Mouse (Mus musculus): ENCODE measurements around the gene 2310034G01Rik. TPM values are rescaled to one million over a fixed set of nuclear protein-coding genes. Genes with fewer than 3 reads are reported as not detected.

2310034G01Rik gene
- polyA plus RNA-seq, 1 experiment, result 2.1 TPM

DNA sequence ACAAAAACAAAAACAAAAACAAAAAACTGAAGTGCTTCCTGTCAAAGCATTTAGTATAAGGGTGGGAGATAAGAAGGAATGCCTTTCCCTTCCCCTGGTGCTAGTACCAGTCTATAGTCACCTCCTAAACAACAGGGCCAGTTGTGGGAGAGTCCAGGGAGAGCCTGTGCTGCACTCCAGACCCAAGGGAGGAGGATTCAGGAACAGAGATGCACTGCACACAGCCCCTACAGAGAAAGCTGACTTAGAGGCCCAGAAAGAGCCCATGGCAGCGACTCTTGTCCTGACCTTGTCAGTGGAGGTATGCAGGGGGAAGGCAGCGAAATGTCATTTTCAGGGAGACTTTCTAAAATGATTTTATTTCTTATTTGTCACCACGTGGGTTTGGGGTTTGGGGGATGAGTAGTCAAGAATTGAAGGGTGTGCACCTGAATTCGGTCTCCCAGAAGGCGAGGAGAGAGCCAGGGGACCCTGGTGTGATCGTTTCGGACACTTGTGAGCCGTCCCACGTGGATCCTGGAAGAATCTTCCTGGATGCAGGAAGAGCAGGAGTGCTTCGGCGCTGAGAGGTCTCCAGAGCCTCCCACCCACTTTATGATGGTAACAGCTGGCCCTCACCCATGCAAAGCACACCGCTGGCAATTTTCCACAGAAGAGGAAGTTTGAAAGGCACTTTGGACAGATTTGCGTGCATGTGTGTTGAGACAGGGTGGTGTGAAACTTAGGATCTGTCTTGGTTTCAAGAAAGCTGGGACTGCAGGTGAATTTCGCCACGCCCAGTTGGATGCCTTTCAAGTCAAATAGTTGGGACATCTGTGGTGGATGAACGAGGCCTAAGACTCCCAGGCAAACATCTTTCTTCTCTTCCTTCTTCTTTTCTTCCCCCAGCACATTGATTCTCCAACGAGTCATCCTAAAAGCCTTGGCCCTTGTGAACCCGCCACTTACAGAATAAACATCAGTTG, 46.6 kb downstream of the 2310034G01Rik start:
- no peak for DNase-seq (ENCODE audit: extremely low spot score in 1 of 2, low spot score in 1 of 2)

DNA sequence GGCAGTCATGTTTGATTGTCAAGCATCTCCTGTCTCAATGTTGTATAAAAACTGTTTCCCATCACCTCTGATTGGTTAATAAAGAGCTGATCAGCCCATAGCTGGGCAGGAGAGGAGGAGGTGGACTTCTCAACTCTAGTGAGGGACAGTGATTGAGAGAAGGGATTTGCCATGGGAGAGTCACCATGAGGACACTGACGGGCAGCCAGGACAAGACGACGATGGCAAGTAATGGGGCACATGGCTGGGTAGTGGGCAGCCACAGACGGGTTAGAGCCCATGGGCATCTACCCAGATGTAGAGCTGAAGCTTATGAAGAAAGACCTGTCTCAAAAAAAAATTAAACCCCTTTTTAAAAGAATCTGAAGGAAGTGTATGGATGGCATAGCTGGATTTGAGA, 47.6 kb downstream of the 2310034G01Rik start:
- no peak for DNase-seq (ENCODE audit: extremely low spot score in 1 of 2, low spot score in 1 of 2)

DNA sequence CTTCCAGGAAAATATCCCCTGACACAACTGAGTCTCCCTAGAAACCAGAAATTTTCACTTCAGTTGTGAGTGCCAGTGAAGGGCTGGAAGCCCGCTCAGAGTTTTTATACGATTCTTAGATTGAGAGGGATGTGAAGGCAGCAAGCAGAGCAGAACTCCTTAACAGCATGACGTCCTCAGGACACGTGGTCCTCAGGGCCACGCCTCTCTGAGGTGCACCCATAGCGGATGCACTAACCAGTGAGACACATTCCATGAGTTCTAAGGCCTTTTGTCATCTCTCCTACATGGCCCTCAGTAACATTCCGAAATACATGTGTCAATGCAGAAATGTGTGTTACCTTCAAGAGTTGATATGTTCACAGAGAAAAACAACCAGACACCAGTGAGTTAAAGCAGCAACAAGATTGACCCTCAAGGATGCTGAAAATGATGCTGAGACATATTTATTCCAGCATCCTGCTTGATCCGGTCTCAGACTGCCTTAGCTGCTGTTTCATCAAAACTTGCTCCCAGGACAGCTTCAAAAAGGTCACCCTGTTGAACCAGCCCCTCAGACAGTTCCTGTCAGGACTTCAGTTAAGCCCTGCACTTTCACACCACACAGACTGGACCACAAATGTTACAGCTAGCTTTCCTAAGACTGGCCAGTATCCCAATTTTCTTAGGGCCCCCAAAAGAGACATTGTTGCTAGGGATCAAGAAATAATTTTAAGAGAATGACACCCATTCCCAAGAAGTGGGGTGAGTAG, 49.6 kb downstream of the 2310034G01Rik start:
- no peak for DNase-seq (ENCODE audit: extremely low spot score in 1 of 2, low spot score in 1 of 2)

Other genes starting within 250 kb of the 2310034G01Rik start
- gene Elovl3, start 218.4 kb downstream of the 2310034G01Rik start, polyA plus RNA-seq (2012; rRNA removed), result not detected in 2 replicates
- gene Pitx3, start 202.0 kb downstream of the 2310034G01Rik start, polyA plus RNA-seq (2012; rRNA removed), result 0.16 and 0.21 TPM in 2 replicates
- 67.0 and 69.7 TPM in 2 replicates for gene Gbf1, start 197.8 kb downstream of the 2310034G01Rik start, polyA plus RNA-seq (2012; rRNA removed)
- 2.9 and 3.1 TPM in 2 replicates for gene Nfkb2, start 46.0 kb downstream of the 2310034G01Rik start, polyA plus RNA-seq (2012; rRNA removed)
- gene Psd, start 23.1 kb downstream of the 2310034G01Rik start, polyA plus RNA-seq (2012; rRNA removed), result 653 and 659 TPM in 2 replicates
- 33.2 and 36.5 TPM in 2 replicates for gene Fbxl15, start 22.1 kb downstream of the 2310034G01Rik start, polyA plus RNA-seq (2012; rRNA removed)
- gene Cuedc2, start 11.6 kb downstream of the 2310034G01Rik start, polyA plus RNA-seq (2012; rRNA removed), result 226 and 229 TPM in 2 replicates
- 30.4 and 39.6 TPM in 2 replicates for gene Mfsd13a, start 9.2 kb downstream of the 2310034G01Rik start, polyA plus RNA-seq (2012; rRNA removed)
- 173 and 175 TPM in 2 replicates for gene Actr1a, start 45.4 kb upstream of the 2310034G01Rik start, polyA plus RNA-seq (2012; rRNA removed)
- gene Sufu, start 46.6 kb upstream of the 2310034G01Rik start, polyA plus RNA-seq (2012; rRNA removed), result 10.5 and 12.4 TPM in 2 replicates
- gene Trim8, start 151.4 kb upstream of the 2310034G01Rik start, polyA plus RNA-seq (2012; rRNA removed), result 58.6 and 60.6 TPM in 2 replicates
- gene Arl3, start 222.9 kb upstream of the 2310034G01Rik start, polyA plus RNA-seq (2012; rRNA removed), result 249 and 253 TPM in 2 replicates
- gene Sfxn2, start 223.1 kb upstream of the 2310034G01Rik start, polyA plus RNA-seq (2012; rRNA removed), result 6.0 and 7.5 TPM in 2 replicates
- gene Wbp1l, start 248.8 kb upstream of the 2310034G01Rik start, polyA plus RNA-seq (2012; rRNA removed), result 26.8 and 29.1 TPM in 2 replicates